Mouse (Mus musculus): ENCODE measurements at regions not wholly inside any gene's neighbourhood (a gene's known extent, or its start where the extent isn't known, plus 50 kb on each side); places are given as distances from the start of the nearest gene placed in this dataset.
A peak's percentile ranks its signal among the peaks of the same experiment; 100 is the strongest.

GRCm38 (mm10) chr3:104303577-104303976 lies 83.4 kb upstream of the Magi3 start:
- ATAC-seq (ENCODE audit: low FRiP score) (no peak), DNase-seq (ENCODE audit: low spot score, missing footprints) (no peak)
- no peak overlapping the region for H3K4me3 ChIP-seq (ENCODE audit: low read depth, low read length)
- H3K27ac ChIP-seq (ENCODE audit: low read depth, low read length): no peak overlapping the region
- WGBS: 81% methylated on average over 7 of the region's 7 CpGs
- H3K27me3 ChIP-seq (ENCODE audit: control insufficient read depth, insufficient read depth, low read length): no peaks in the 10 kb centered on the region
- no peaks in the 10 kb centered on the region for H3K36me3 ChIP-seq (ENCODE audit: control insufficient read depth, insufficient read depth, low read length)
- peaks cover 15% of the 10 kb centered on the region for H3K4me1 ChIP-seq (ENCODE audit: control insufficient read depth, insufficient read depth, low read length)
- H3K9me3 ChIP-seq (ENCODE audit: control insufficient read depth, low read length): no peaks in the 10 kb centered on the region
- H3K4me2 ChIP-seq: no peak overlapping the region
- H3K9ac ChIP-seq (ENCODE audit: low read length): no peak overlapping the region

GRCm38 (mm10) chr3:104300201-104300600 lies 80.0 kb upstream of the Magi3 start:
- ATAC-seq (ENCODE audit: low FRiP score): no peak
- H3K27me3 ChIP-seq (ENCODE audit: control insufficient read depth, insufficient read depth, low read length): no peaks in the 10 kb centered on the region
- 90% methylated on average over 5 of the region's 5 CpGs for whole genome bisulfite sequencing
- H3K4me1 ChIP-seq (ENCODE audit: control insufficient read depth, insufficient read depth, low read length): peaks cover 4% of the 10 kb centered on the region
- H3K4me2 ChIP-seq: no peak overlapping the region
- DNase-seq (ENCODE audit: low spot score, missing footprints): peak; percentile 44
- H3K9ac ChIP-seq (ENCODE audit: low read length): no peak overlapping the region
- no peak overlapping the region for H3K27ac ChIP-seq (ENCODE audit: low read depth, low read length)
- no peaks in the 10 kb centered on the region for H3K9me3 ChIP-seq (ENCODE audit: control insufficient read depth, low read length)
- no peaks in the 10 kb centered on the region for H3K36me3 ChIP-seq (ENCODE audit: control insufficient read depth, insufficient read depth, low read length)
- H3K4me3 ChIP-seq (ENCODE audit: low read depth, low read length): no peak overlapping the region

GRCm38 (mm10) chr3:104298878-104299277 lies 78.7 kb upstream of the Magi3 start:
- Histone ChIP-seq H3K4me2 (no peak overlapping the region), H3K9ac (ENCODE audit: low read length) (no peak overlapping the region), H3K27me3 (ENCODE audit: control insufficient read depth, insufficient read depth, low read length) (no peaks in the 10 kb centered on the region), H3K27ac (ENCODE audit: low read depth, low read length) (no peak overlapping the region), H3K4me1 (ENCODE audit: control insufficient read depth, insufficient read depth, low read length) (peaks cover 10% of the 10 kb centered on the region), H3K4me3 (ENCODE audit: low read depth, low read length) (no peak overlapping the region), H3K36me3 (ENCODE audit: control insufficient read depth, insufficient read depth, low read length) (no peaks in the 10 kb centered on the region), H3K9me3 (ENCODE audit: control insufficient read depth, low read length) (no peaks in the 10 kb centered on the region)
- no peak for DNase-seq (ENCODE audit: low spot score, missing footprints)
- 52% methylated on average over 4 of the region's 4 CpGs for WGBS
- ATAC-seq (ENCODE audit: low FRiP score): no peak

DNA sequence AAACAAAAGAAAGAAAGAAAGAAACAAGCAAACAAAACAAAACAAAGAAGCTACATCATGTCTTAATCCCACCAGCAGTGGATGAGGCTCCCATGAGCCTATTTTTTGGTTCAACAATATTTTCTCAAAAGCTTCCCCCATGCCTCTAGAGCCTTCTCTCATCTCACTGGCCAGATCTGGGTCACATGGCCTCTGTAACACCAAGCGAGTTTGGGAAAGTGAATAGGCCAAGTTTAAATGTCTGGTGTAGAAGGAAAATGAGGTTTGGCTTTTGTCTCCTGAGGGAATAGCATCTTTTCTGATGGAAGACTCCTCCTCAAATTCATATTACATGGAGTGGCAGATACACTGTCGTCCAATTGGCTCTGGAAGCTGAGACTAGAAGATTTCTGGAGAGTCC lies 78.2 kb upstream of the Magi3 start:
- Histone ChIP-seq H3K9ac (ENCODE audit: low read length) (no peak overlapping the region), H3K4me1 (ENCODE audit: control insufficient read depth, insufficient read depth, low read length) (peaks cover 10% of the 10 kb centered on the region), H3K4me3 (ENCODE audit: low read depth, low read length) (no peak overlapping the region), H3K27me3 (ENCODE audit: control insufficient read depth, insufficient read depth, low read length) (no peaks in the 10 kb centered on the region), H3K27ac (ENCODE audit: low read depth, low read length) (no peak overlapping the region), H3K4me2 (no peak overlapping the region), H3K36me3 (ENCODE audit: control insufficient read depth, insufficient read depth, low read length) (no peaks in the 10 kb centered on the region), H3K9me3 (ENCODE audit: control insufficient read depth, low read length) (no peaks in the 10 kb centered on the region)
- DNase-seq (ENCODE audit: low spot score, missing footprints): no peak
- WGBS: 82% methylated on average over 2 of the region's 2 CpGs
- ATAC-seq (ENCODE audit: low FRiP score): no peak

- H3K4me3 ChIP-seq (ENCODE audit: low read depth, low read length): no peak overlapping the region
- no peaks in the 10 kb centered on the region for H3K36me3 ChIP-seq (ENCODE audit: control insufficient read depth, insufficient read depth, low read length)
- ATAC-seq (ENCODE audit: low FRiP score) (no peak), DNase-seq (ENCODE audit: low spot score, missing footprints) (no peak)
- no peaks in the 10 kb centered on the region for H3K27me3 ChIP-seq (ENCODE audit: control insufficient read depth, insufficient read depth, low read length)
- H3K27ac ChIP-seq (ENCODE audit: low read depth, low read length): no peak overlapping the region
- H3K4me1 ChIP-seq (ENCODE audit: control insufficient read depth, insufficient read depth, low read length): peaks cover 10% of the 10 kb centered on the region
- H3K4me2 ChIP-seq: no peak overlapping the region
- 64% methylated on average over 6 of the region's 6 CpGs for WGBS
- H3K9ac ChIP-seq (ENCODE audit: low read length): no peak overlapping the region
- no peaks in the 10 kb centered on the region for H3K9me3 ChIP-seq (ENCODE audit: control insufficient read depth, low read length)
These were observed 76.9 kb upstream of the Magi3 start for GRCm38 (mm10) chr3:104297112-104297511.

DNA sequence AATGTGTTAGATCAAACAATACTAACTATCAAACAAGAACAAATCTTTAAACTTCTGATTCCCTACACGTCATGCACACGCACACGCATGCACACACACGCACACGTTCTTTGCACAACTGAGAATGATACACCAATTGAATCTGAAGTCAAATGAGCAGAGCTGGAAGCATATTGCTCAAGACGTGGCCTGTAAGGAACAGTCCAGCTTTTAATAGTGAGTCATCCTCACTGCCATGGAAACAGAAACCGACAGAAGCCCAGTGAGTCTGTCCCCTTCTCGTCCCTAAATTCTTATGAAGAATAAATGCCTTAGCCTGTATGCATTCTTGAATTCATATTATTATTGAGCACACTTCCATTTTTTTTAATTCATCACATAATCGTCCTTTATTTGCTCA lies 75.7 kb upstream of the Magi3 start:
- Histone ChIP-seq H3K36me3 (ENCODE audit: control insufficient read depth, insufficient read depth, low read length) (no peaks in the 10 kb centered on the region), H3K4me1 (ENCODE audit: control insufficient read depth, insufficient read depth, low read length) (peaks cover 10% of the 10 kb centered on the region), H3K4me2 (no peak overlapping the region), H3K27ac (ENCODE audit: low read depth, low read length) (no peak overlapping the region), H3K4me3 (ENCODE audit: low read depth, low read length) (no peak overlapping the region), H3K27me3 (ENCODE audit: control insufficient read depth, insufficient read depth, low read length) (no peaks in the 10 kb centered on the region), H3K9ac (ENCODE audit: low read length) (no peak overlapping the region), H3K9me3 (ENCODE audit: control insufficient read depth, low read length) (no peaks in the 10 kb centered on the region)
- DNase-seq (ENCODE audit: low spot score, missing footprints) (no peak), ATAC-seq (ENCODE audit: low FRiP score) (no peak)
- WGBS: 64% methylated on average over 9 of the region's 9 CpGs

GRCm38 (mm10) chr3:104295015-104295719 lies 75.0 kb upstream of the Magi3 start:
- Histone ChIP-seq H3K27me3 (ENCODE audit: control insufficient read depth, insufficient read depth, low read length) (no peaks in the 10 kb centered on the region), H3K36me3 (ENCODE audit: control insufficient read depth, insufficient read depth, low read length) (no peaks in the 10 kb centered on the region), H3K27ac (ENCODE audit: low read depth, low read length) (no peak overlapping the region), H3K4me1 (ENCODE audit: control insufficient read depth, insufficient read depth, low read length) (peaks cover 10% of the 10 kb centered on the region), H3K9me3 (ENCODE audit: control insufficient read depth, low read length) (no peaks in the 10 kb centered on the region), H3K4me2 (no peak overlapping the region), H3K4me3 (ENCODE audit: low read depth, low read length) (no peak overlapping the region), H3K9ac (ENCODE audit: low read length) (no peak overlapping the region)
- DNase-seq (ENCODE audit: low spot score, missing footprints): no peak
- no peak for ATAC-seq (ENCODE audit: low FRiP score)
- 26% methylated on average over 8 of the region's 8 CpGs for WGBS

DNA sequence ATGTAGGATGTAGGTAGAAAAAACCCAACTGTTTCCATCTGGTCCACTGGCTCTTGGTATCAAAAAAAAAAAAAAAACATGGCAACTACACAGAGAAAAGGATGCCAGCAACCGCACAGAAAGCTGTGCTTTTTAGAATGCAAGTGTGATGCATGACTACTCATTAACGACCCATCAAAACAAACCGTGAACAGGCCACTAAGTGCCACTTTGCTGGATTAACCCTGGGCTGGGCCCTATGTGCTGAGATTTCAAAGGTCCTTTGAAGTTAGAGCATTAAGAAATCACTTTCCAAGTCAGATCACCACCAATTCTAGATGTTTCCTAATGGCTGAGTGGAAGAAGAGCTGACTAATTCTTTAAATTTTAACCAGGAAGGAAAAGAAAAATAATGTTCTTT lies 73.7 kb upstream of the Magi3 start:
- Histone ChIP-seq H3K9me3 (ENCODE audit: control insufficient read depth, low read length) (no peaks in the 10 kb centered on the region), H3K27ac (ENCODE audit: low read depth, low read length) (no peak overlapping the region), H3K36me3 (ENCODE audit: control insufficient read depth, insufficient read depth, low read length) (no peaks in the 10 kb centered on the region), H3K9ac (ENCODE audit: low read length) (no peak overlapping the region), H3K27me3 (ENCODE audit: control insufficient read depth, insufficient read depth, low read length) (no peaks in the 10 kb centered on the region), H3K4me2 (no peak overlapping the region), H3K4me3 (ENCODE audit: low read depth, low read length) (no peak overlapping the region), H3K4me1 (ENCODE audit: control insufficient read depth, insufficient read depth, low read length) (peaks cover 10% of the 10 kb centered on the region)
- 45% methylated on average over 3 of the region's 3 CpGs for WGBS
- ATAC-seq (ENCODE audit: low FRiP score): no peak
- DNase-seq (ENCODE audit: low spot score, missing footprints): peak; percentile 56

DNA sequence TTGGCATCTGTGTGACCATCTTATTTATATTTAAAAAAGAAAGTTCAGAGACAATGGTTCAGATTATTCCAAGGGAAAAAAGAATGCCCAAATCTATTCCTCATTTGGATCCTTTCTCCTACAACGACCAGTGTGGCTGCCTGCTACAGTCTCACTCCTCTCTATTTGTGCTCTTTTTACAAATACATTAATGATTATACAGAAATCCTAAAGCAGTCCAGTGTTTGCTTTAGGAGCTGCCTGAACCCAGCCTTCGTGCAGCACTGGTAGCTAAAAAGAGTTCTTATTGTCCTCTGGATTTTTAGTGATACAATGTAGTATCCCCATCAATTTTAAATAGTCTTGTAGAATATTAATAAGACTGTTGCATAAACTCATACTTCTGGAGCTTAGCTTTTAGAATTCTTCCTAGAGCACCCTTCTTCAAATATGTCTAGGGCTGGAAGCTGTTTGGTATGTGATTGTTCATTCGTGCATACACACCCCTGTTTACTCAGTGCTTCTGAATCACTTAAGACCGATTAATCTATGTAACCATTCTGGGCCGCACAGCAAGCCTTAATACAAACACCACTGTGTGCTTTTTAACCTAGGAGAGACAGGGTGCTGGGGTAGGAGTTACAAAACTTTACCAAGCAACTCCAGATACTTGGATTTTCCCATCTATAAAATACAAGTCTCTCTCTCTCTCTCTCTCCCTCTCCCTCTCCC lies 69.0 kb upstream of the Magi3 start:
- H3K27ac ChIP-seq (ENCODE audit: low read depth, low read length): no peak overlapping the region
- no peak overlapping the region for H3K4me2 ChIP-seq
- no peaks in the 10 kb centered on the region for H3K4me1 ChIP-seq (ENCODE audit: control insufficient read depth, insufficient read depth, low read length)
- ATAC-seq (ENCODE audit: low FRiP score): peak; percentile 48; the same call in 1 of the 2 replicates
- 57% methylated on average over 5 of the region's 5 CpGs for WGBS
- H3K36me3 ChIP-seq (ENCODE audit: control insufficient read depth, insufficient read depth, low read length): no peaks in the 10 kb centered on the region
- H3K4me3 ChIP-seq (ENCODE audit: low read depth, low read length): no peak overlapping the region
- H3K9ac ChIP-seq (ENCODE audit: low read length): no peak overlapping the region
- no peaks in the 10 kb centered on the region for H3K27me3 ChIP-seq (ENCODE audit: control insufficient read depth, insufficient read depth, low read length)
- no peaks in the 10 kb centered on the region for H3K9me3 ChIP-seq (ENCODE audit: control insufficient read depth, low read length)
- DNase-seq (ENCODE audit: low spot score, missing footprints): no peak
